Mouse (Mus musculus) heart, adult 2 months (tissue): ENCODE data around the gene Litaf.

ENCODE experiments used
- CTCF ChIP-seq: fragments of 200-600 bp; IDR thresholded peaks from 2 replicates; pipeline ENCODE4 v1.8.1; 2022; ENCODE audit warnings: antibody characterized with exemption, mild to moderate bottlenecking, moderate library complexity
- EP300 ChIP-seq: fragments of 200-500 bp; IDR thresholded peaks from 2 replicates; pipeline ENCODE4 v1.6.1; 2011; ENCODE audit warnings: low read depth, low read length, control low read depth; ENCODE audit not compliant: insufficient read depth
- POLR2A ChIP-seq: fragments of 200-500 bp; IDR thresholded peaks from 2 replicates; pipeline ENCODE4 v1.6.1; 2011; ENCODE audit warnings: mild to moderate bottlenecking, low read depth, low read length, control low read depth; ENCODE audit not compliant: insufficient read depth

- peak; percentile 97; the same call in 1 of the 2 replicates for TF ChIP-seq CTCF
- no peak for TF ChIP-seq POLR2A
- TF ChIP-seq EP300: peak; percentile 72; the same call in 1 of the 2 replicates
These were observed 30.0 kb downstream of the Litaf start for GRCm38 (mm10) chr16:11035790-11036431.
